Mouse (Mus musculus) lung, embryonic 16.5 days (tissue): ENCODE data around the gene Eloa. TPM values are rescaled to one million over a fixed set of nuclear protein-coding genes. Genes with fewer than 3 reads are reported as not detected.

Source experiments
- ATAC-seq: fragments of 200-750 bp; cut with Nextera tagmentation; 2 replicates; pipeline ENCODE4 v1.8.0; 2017; ENCODE audit warnings: low read depth, mild to moderate bottlenecking, moderate library complexity
- H3K27ac ChIP-seq: fragments of 300-500 bp; sonication (generic); 2 replicates; pipeline ENCODE4 v1.5.1; 2014; ENCODE audit warnings: mild to moderate bottlenecking, control low read depth, low read length
- H3K27me3 ChIP-seq: fragments of 300-500 bp; sonication (generic); 2 replicates; pipeline ENCODE4 v1.6.1; 2014; ENCODE audit warnings: low read depth, low read length, mixed read lengths; ENCODE audit not compliant: control insufficient read depth, insufficient read depth
- H3K36me3 ChIP-seq: fragments of 300-500 bp; sonication (generic); 2 replicates; pipeline ENCODE4 v1.6.1; 2014; ENCODE audit warnings: low read length; ENCODE audit not compliant: control insufficient read depth, insufficient read depth
- H3K4me1 ChIP-seq: fragments of 300-500 bp; sonication (generic); replicated peaks from 2 replicates; pipeline ENCODE4 v1.6.1; 2014; ENCODE audit warnings: low read length, mixed read lengths; ENCODE audit not compliant: control insufficient read depth, insufficient read depth
- H3K4me2 ChIP-seq: fragments of 300-500 bp; sonication (generic); 2 replicates; pipeline ENCODE4 v1.6.1; 2014; ENCODE audit warnings: low read depth, low read length, control low read depth
- H3K4me3 ChIP-seq: fragments of 300-500 bp; sonication (generic); 2 replicates; pipeline ENCODE4 v1.5.1; 2014; ENCODE audit warnings: mild to moderate bottlenecking, low read length, control low read depth
- H3K9ac ChIP-seq: fragments of 300-500 bp; sonication (generic); 2 replicates; pipeline ENCODE4 v1.6.1; 2014; ENCODE audit warnings: low read length, control low read depth
- H3K9me3 ChIP-seq: fragments of 300-500 bp; sonication (generic); 2 replicates; pipeline ENCODE4 v1.6.1; 2016; ENCODE audit warnings: low read length; ENCODE audit not compliant: control insufficient read depth
- WGBS: fragments of 180-500 bp; shearing (Covaris S2); extraction: QIAGEN DNeasy Blood & Tissue Kit; methylation state at CpG from one replicate; pipeline ENCODE4 v1.1.7; 2014; 5-methylcytosine and 5-hydroxymethylcytosine counted together
- polyA plus RNA-seq: library from polyadenylated mRNA; unstranded; fragments of >200 nt; fragmentation: Nextera tagmentation; extraction: Ambion mirVana; gene quantifications from 2 replicates; pipeline ENCODE4 v1.2.1, GENCODE M21; 2015

Gene Eloa
- polyA plus RNA-seq, 1 experiment from 2014 or later: 41.0 TPM

- H3K9me3 ChIP-seq: no peaks in the 10 kb centered on the region
- no peaks in the 10 kb centered on the region for H3K27me3 ChIP-seq
- no peak overlapping the region for H3K27ac ChIP-seq
- H3K4me1 ChIP-seq: peaks cover 11% of the 10 kb centered on the region
- H3K9ac ChIP-seq: no peak overlapping the region
- WGBS: 68% methylated on average over 5 of the region's 5 CpGs
- ATAC-seq: no peak
- no peak overlapping the region for H3K4me3 ChIP-seq
- no peak overlapping the region for H3K4me2 ChIP-seq
- H3K36me3 ChIP-seq: peaks cover 28% of the 10 kb centered on the region
Observed at GRCm38 (mm10) chr4:136053843-136054242, 32.3 kb upstream of the Eloa start.

- ATAC-seq: peak; percentile 98
- Histone ChIP-seq H3K4me1 (peaks cover 11% of the 10 kb centered on the region), H3K9ac (peak within 1 kb of the TSS; percentile 99), H3K4me3 (peak within 1 kb of the TSS; percentile 100), H3K27me3 (no peaks in the 10 kb centered on the region), H3K27ac (peak within 1 kb of the TSS; percentile 87), H3K36me3 (peaks cover 28% of the 10 kb centered on the region), H3K4me2 (peak within 1 kb of the TSS; percentile 91), H3K9me3 (no peaks in the 10 kb centered on the region)
- WGBS: under 1% methylated on average over 21 of the region's 21 CpGs
Observed at GRCm38 (mm10) chr4:136053247-136053596, 31.7 kb upstream of the Eloa start, which contains the start of gene Rpl11. Gene Rpl11 (minus strand): TSS chr4:136053428.

- peak; percentile 79 for ATAC-seq
- Histone ChIP-seq H3K36me3 (peaks cover 28% of the 10 kb centered on the region), H3K4me3 (peak overlapping the region; percentile 100), H3K4me2 (peak overlapping the region; percentile 91), H3K4me1 (peaks cover 11% of the 10 kb centered on the region), H3K9ac (peak overlapping the region; percentile 99), H3K27ac (peak overlapping the region; percentile 87), H3K27me3 (no peaks in the 10 kb centered on the region), H3K9me3 (no peaks in the 10 kb centered on the region)
- under 1% methylated on average over 47 of the region's 50 CpGs for WGBS
Observed at GRCm38 (mm10) chr4:136052534-136053246, 31.1 kb upstream of the Eloa start.

- H3K27ac ChIP-seq: no peak overlapping the region; the same call in 1 of the 2 replicates
- no peaks in the 10 kb centered on the region for H3K27me3 ChIP-seq
- H3K4me2 ChIP-seq: peak overlapping the region; percentile 91
- 2% methylated on average over 3 of the region's 3 CpGs for WGBS
- peaks cover 28% of the 10 kb centered on the region for H3K36me3 ChIP-seq
- H3K9me3 ChIP-seq: no peaks in the 10 kb centered on the region
- peaks cover 11% of the 10 kb centered on the region for H3K4me1 ChIP-seq
- ATAC-seq: no peak
- H3K9ac ChIP-seq: peak overlapping the region; percentile 99
- H3K4me3 ChIP-seq: peak overlapping the region; percentile 100
Observed at GRCm38 (mm10) chr4:136052060-136052459, 30.5 kb upstream of the Eloa start.

GRCm38 (mm10) chr4:136050226-136050625 lies 28.7 kb upstream of the Eloa start:
- Histone ChIP-seq H3K9me3 (no peaks in the 10 kb centered on the region), H3K36me3 (peaks cover 30% of the 10 kb centered on the region), H3K4me1 (peaks cover 11% of the 10 kb centered on the region), H3K4me2 (no peak overlapping the region), H3K27ac (no peak overlapping the region), H3K4me3 (no peak overlapping the region), H3K27me3 (no peaks in the 10 kb centered on the region), H3K9ac (no peak overlapping the region)
- ATAC-seq: no peak
- 95% methylated on average over 6 of the region's 6 CpGs for WGBS

- H3K4me3 ChIP-seq: no peak overlapping the region
- no peaks in the 10 kb centered on the region for H3K27me3 ChIP-seq
- 59% methylated on average over 4 of the region's 4 CpGs for WGBS
- H3K27ac ChIP-seq: no peak overlapping the region
- H3K9me3 ChIP-seq: no peaks in the 10 kb centered on the region
- peaks cover 32% of the 10 kb centered on the region for H3K36me3 ChIP-seq
- no peak overlapping the region for H3K4me2 ChIP-seq
- peaks cover 11% of the 10 kb centered on the region for H3K4me1 ChIP-seq
- peak; percentile 42 for ATAC-seq
- H3K9ac ChIP-seq: no peak overlapping the region
Observed at GRCm38 (mm10) chr4:136048291-136049032, 26.9 kb upstream of the Eloa start.

GRCm38 (mm10) chr4:136047626-136048025 lies 26.1 kb upstream of the Eloa start:
- H3K4me1 ChIP-seq: peaks cover 11% of the 10 kb centered on the region
- H3K9me3 ChIP-seq: no peaks in the 10 kb centered on the region
- ATAC-seq: no peak
- no peak overlapping the region for H3K4me3 ChIP-seq
- no peak overlapping the region for H3K9ac ChIP-seq
- H3K27ac ChIP-seq: no peak overlapping the region
- H3K27me3 ChIP-seq: no peaks in the 10 kb centered on the region
- WGBS: 55% methylated on average over 4 of the region's 4 CpGs
- H3K4me2 ChIP-seq: no peak overlapping the region
- peaks cover 32% of the 10 kb centered on the region for H3K36me3 ChIP-seq

- Histone ChIP-seq H3K27me3 (no peaks in the 10 kb centered on the region), H3K36me3 (peaks cover 32% of the 10 kb centered on the region), H3K9ac (no peak overlapping the region), H3K9me3 (no peaks in the 10 kb centered on the region), H3K4me2 (no peak overlapping the region), H3K27ac (no peak overlapping the region), H3K4me1 (peaks cover 8% of the 10 kb centered on the region), H3K4me3 (no peak overlapping the region)
- WGBS: 72% methylated on average over 6 of the region's 6 CpGs
- ATAC-seq: no peak
Observed at GRCm38 (mm10) chr4:136046888-136047287, 25.3 kb upstream of the Eloa start.

- ATAC-seq: no peak
- Histone ChIP-seq H3K4me2 (no peak overlapping the region), H3K36me3 (peaks cover 16% of the 10 kb centered on the region), H3K4me1 (no peaks in the 10 kb centered on the region), H3K9ac (no peak overlapping the region), H3K9me3 (no peaks in the 10 kb centered on the region), H3K4me3 (no peak overlapping the region), H3K27me3 (no peaks in the 10 kb centered on the region), H3K27ac (no peak overlapping the region)
- 80% methylated on average over 5 of the region's 5 CpGs for WGBS
Observed at GRCm38 (mm10) chr4:136045091-136045490, 23.5 kb upstream of the Eloa start.
